Mouse (Mus musculus): ENCODE data around the gene Tmem82. TPM values are rescaled to one million over a fixed set of nuclear protein-coding genes. Genes with fewer than 3 reads are reported as not detected.
A peak's percentile ranks its signal among the peaks of the same experiment; 100 is the strongest.

The Tmem82 gene
- total RNA-seq, 2 experiments from 2014 or later = 0.61 to 3.2 TPM

GRCm38 (mm10) chr4:141565325-141565724 lies 53.1 kb downstream of the Tmem82 start:
- Histone ChIP-seq H3K4me3 (no peak overlapping the region), H3K27ac (peak overlapping the region; percentile 86)
- TF ChIP-seq CTCF (IDR thresholded peaks at IDR 0.05) = no peak
- peak; percentile 55 for DNase-seq
- intact Hi-C loops (cut with DNase I) = no loop called here

DNA sequence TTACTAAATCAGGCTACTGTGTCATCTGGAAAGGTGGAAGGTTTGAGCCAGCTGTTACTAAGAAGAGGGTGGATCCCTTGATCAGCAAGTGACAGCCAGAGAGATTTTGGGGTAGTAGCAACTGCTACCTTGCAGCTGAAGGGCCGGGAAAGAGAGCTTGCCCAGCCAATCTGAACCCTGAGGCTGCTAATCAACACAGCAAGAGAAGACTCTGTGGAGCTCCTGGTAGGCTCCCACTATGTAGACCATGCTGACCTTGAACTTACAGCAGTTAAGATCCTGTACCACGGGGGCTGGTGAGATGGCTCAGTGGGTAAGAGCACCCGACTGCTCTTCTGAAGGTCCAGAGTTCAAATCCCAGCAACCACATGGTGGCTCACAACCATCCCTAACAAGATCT lies 53.8 kb downstream of the Tmem82 start:
- Histone ChIP-seq H3K27ac (peak overlapping the region; percentile 86), H3K4me3 (no peak overlapping the region)
- intact Hi-C loops (cut with DNase I) = no loop called here
- DNase-seq = no peak
- TF ChIP-seq CTCF (IDR thresholded peaks at IDR 0.05) = no peak

DNA sequence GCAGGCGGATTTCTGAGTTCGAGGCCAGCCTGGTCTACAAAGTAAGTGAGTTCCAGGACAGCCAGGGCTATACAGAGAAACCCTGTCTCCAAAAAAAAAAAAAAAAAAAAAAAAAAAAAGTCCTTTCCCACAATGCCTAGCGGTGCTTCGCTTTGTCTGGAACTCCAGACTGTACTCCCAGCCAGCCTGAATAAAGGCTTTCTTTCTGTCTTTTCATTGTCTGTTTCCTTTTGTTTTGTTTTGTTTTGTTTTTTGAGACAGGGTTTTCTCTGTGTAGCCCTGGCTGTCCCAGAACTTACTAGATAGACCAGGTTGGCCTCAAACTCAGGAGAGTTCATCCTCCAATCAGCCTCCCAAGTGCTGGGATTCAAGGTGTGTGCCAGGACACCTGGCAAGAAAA lies 54.2 kb downstream of the Tmem82 start:
- intact Hi-C loops (cut with DNase I) = no loop called here
- no peak for DNase-seq
- peak overlapping the region; percentile 86; the same call in 1 of the 2 replicates for H3K27ac ChIP-seq
- no peak overlapping the region for H3K4me3 ChIP-seq
- no peak for TF ChIP-seq CTCF (IDR thresholded peaks at IDR 0.05)

Other genes starting within 250 kb of the Tmem82 start
- gene Clcnka, start 219.9 kb downstream of the Tmem82 start, total RNA-seq (2021) = not detected
- under 1 TPM in 1 of 2 experiments, not detected in 1; 0.25 TPM for gene Clcnkb, start 202.6 kb downstream of the Tmem82 start, total RNA-seq (2021)
- 100 to 1,000 TPM; 223 to 468 TPM for gene Hspb7, start 197.9 kb downstream of the Tmem82 start, total RNA-seq (2021)
- 1 to 10 TPM in 1 of 2 experiments, under 1 TPM in 1; 0.92 to 1.6 TPM for gene Srarp, start 182.5 kb downstream of the Tmem82 start, total RNA-seq (2021)
- 10 to 100 TPM; 30.2 to 30.6 TPM for gene Zbtb17, start 174.0 kb downstream of the Tmem82 start, total RNA-seq (2021)
- 10 to 100 TPM; 23.3 to 25.1 TPM for gene Spen, start 80.0 kb downstream of the Tmem82 start, total RNA-seq (2021)
- gene Fblim1, start 12.5 kb downstream of the Tmem82 start, total RNA-seq (2021) = 1 to 10 TPM; 1.1 to 1.5 TPM
- gene Slc25a34, start 5.2 kb upstream of the Tmem82 start, total RNA-seq (2021) = 10 to 100 TPM; 10.3 to 26.9 TPM
- gene Plekhm2, start 46.3 kb upstream of the Tmem82 start, total RNA-seq (2021) = 10 to 100 TPM; 32.9 to 34.7 TPM
- gene Rsc1a1, start 67.0 kb upstream of the Tmem82 start, total RNA-seq (2021) = 1 to 10 TPM; 3.8 to 5.6 TPM
- gene Ddi2, start 104.8 kb upstream of the Tmem82 start, total RNA-seq (2021) = 10 to 100 TPM; 37.8 to 46.5 TPM
- not detected for gene Agmat, start 128.0 kb upstream of the Tmem82 start, total RNA-seq (2021)
- 10 to 100 TPM; 12.6 to 12.9 TPM for gene Dnajc16, start 172.3 kb upstream of the Tmem82 start, total RNA-seq (2021)
- 1 to 10 TPM; 2.2 to 2.5 TPM for gene Casp9, start 175.0 kb upstream of the Tmem82 start, total RNA-seq (2021)
- gene Cela2a, start 207.5 kb upstream of the Tmem82 start, total RNA-seq (2021) = not detected
- gene Ctrc, start 227.7 kb upstream of the Tmem82 start, total RNA-seq (2021) = not detected